Mouse (Mus musculus): Measurements from ENCODE around the gene Olfr384.
"Not testable (repeated sequence)": the region's sequence is repeated elsewhere in the genome, so short reads cannot be mapped to it uniquely, and the experiment has no call there.

Gene Olfr384

GRCm38 (mm10) chr11:73598294-73598693 lies at the start of gene Olfr384:
Gene Olfr384 (plus strand): TSS chr11:73598594.
- in situ Hi-C loops (cut with MboI; ENCODE audit: unreplicated experiment in 2 of 2), result no loop called here

- in situ Hi-C loops (cut with MboI; ENCODE audit: unreplicated experiment in 2 of 2), result no loop called here
Measured at GRCm38 (mm10) chr11:73579871-73580270, 18.5 kb upstream of the Olfr384 start.

- in situ Hi-C loops (cut with MboI; ENCODE audit: unreplicated experiment in 2 of 2), result not testable (repeated sequence)
Measured at GRCm38 (mm10) chr11:73583188-73583587, 15.2 kb upstream of the Olfr384 start.

GRCm38 (mm10) chr11:73592908-73593307 lies 5.5 kb upstream of the Olfr384 start, which contains the start of gene Olfr385:
Gene Olfr385 (minus strand): TSS chr11:73593008.
- in situ Hi-C loops (cut with MboI; ENCODE audit: unreplicated experiment in 2 of 2), result no loop called here

Data from v-Abl transformed pro-B cells (cell line).